Mouse (Mus musculus) heart, embryonic 11.5 days (tissue): ENCODE results near the gene Cd163l1. TPM values are rescaled to one million over a fixed set of nuclear protein-coding genes. Genes with fewer than 3 reads are reported as not detected.

Experiments used
- ATAC-seq: fragments of 200-750 bp; cut with Nextera tagmentation; replicated peaks from 2 replicates; pipeline ENCODE4 v1.8.0; 2017; ENCODE audit warnings: moderate library complexity; ENCODE audit not compliant: insufficient number of reproducible peaks, low FRiP score, low TSS enrichment
- H3K27ac ChIP-seq: fragments of 300-500 bp; sonication (generic); 2 replicates; pipeline ENCODE4 v1.5.1; 2014; ENCODE audit warnings: mild to moderate bottlenecking, low read depth, low read length
- H3K27me3 ChIP-seq: fragments of 300-500 bp; sonication (generic); 2 replicates; pipeline ENCODE4 v1.6.1; 2014; ENCODE audit warnings: mild to moderate bottlenecking, low read length, mixed read lengths; ENCODE audit not compliant: control insufficient read depth, insufficient read depth
- H3K36me3 ChIP-seq: fragments of 300-500 bp; sonication (generic); 2 replicates; pipeline ENCODE4 v1.6.1; 2014; ENCODE audit warnings: mild to moderate bottlenecking, low read length, moderate library complexity, mixed read lengths; ENCODE audit not compliant: control insufficient read depth, insufficient read depth
- H3K4me1 ChIP-seq: fragments of 300-500 bp; sonication (generic); 2 replicates; pipeline ENCODE4 v1.6.1; 2014; ENCODE audit warnings: low read length; ENCODE audit not compliant: control insufficient read depth, insufficient read depth
- H3K4me2 ChIP-seq: fragments of 300-500 bp; sonication (generic); 2 replicates; pipeline ENCODE4 v1.6.1; 2014; ENCODE audit warnings: mild to moderate bottlenecking, moderate library complexity
- H3K4me3 ChIP-seq: fragments of 300-500 bp; sonication (generic); 2 replicates; pipeline ENCODE4 v1.5.1; 2014; ENCODE audit warnings: low read depth, low read length
- H3K9ac ChIP-seq: fragments of 300-500 bp; sonication (generic); 2 replicates; pipeline ENCODE4 v1.6.1; 2014; ENCODE audit warnings: mild to moderate bottlenecking, low read depth, low read length, moderate library complexity
- H3K9me3 ChIP-seq: fragments of 300-500 bp; sonication (generic); replicated peaks from 2 replicates; pipeline ENCODE4 v1.6.1; 2016; ENCODE audit warnings: low read length; ENCODE audit not compliant: control insufficient read depth
- WGBS: fragments of 180-500 bp; shearing (Covaris S2); extraction: QIAGEN DNeasy Blood & Tissue Kit; methylation state at CpG from one replicate; pipeline ENCODE4 v1.1.7; 2014; ENCODE audit not compliant: insufficient replicate concordance; 5-methylcytosine and 5-hydroxymethylcytosine counted together
- polyA plus RNA-seq: library from polyadenylated mRNA; unstranded; fragments of >200 nt; fragmentation: Nextera tagmentation; extraction: Ambion mirVana; gene quantifications from 2 replicates; pipeline ENCODE4 v1.2.1, GENCODE M21; 2014

Gene Cd163l1
- not detected in 2 replicates for polyA plus RNA-seq

DNA sequence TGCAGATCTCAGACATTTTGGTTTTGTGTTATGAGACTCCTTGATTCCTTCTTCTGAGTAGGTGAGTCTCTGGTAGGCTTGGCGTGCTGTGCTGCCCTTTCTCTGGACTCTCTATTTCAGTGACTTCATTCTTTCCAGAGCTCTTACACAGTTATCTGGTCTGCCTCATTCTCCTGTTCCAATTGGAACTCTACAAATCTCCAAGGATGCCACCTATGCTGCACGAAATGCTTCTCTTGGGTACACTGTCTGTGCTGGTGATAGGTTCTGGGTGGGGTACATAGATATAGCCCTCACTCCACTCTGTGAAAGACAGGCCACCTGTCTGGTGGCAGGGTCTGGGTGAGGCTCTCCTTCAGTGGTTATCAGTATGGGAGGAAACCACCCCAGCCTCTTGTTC, at the start of gene Cd163l1:
Gene Cd163l1 (plus strand): TSS at position 301 of the 400 bp plus-strand sequence.
- no peak within 1 kb of the TSS for H3K27ac ChIP-seq
- no peaks in the 10 kb centered on the region for H3K4me1 ChIP-seq
- no peak within 1 kb of the TSS for H3K9ac ChIP-seq
- WGBS: 74% methylated on average over 2 of the region's 2 CpGs
- no peaks in the 10 kb centered on the region for H3K27me3 ChIP-seq
- H3K4me3 ChIP-seq: no peak within 1 kb of the TSS
- no peak within 1 kb of the TSS for H3K4me2 ChIP-seq
- ATAC-seq: no peak
- H3K36me3 ChIP-seq: no peaks in the 10 kb centered on the region
- H3K9me3 ChIP-seq: no peaks in the 10 kb centered on the region

DNA sequence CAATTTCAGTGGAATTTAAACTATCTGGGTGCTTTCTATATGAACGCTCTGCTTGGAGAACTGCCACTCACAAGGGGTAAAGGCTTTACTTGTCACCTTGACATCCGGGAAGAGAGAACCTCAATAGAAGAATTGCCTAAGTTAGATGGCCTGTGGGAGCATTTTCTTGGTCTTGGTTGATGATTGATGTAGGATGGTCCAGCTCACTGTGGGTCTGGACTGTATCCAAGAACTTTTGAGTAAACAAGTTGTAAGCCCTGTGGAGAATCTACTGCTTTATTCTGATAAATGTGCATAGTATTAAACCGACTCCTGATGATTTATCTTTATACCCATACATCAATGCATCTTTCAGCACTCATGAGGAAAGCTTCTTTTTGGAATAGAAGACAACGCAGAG, 48.7 kb upstream of the Cd163l1 start:
- no peaks in the 10 kb centered on the region for H3K36me3 ChIP-seq
- H3K4me1 ChIP-seq: no peaks in the 10 kb centered on the region
- 79% methylated on average over 4 of the region's 4 CpGs for WGBS
- H3K27ac ChIP-seq: no peak overlapping the region
- no peak for ATAC-seq
- no peak overlapping the region for H3K9ac ChIP-seq
- H3K4me3 ChIP-seq: no peak overlapping the region
- H3K9me3 ChIP-seq: no peaks in the 10 kb centered on the region
- no peak overlapping the region for H3K4me2 ChIP-seq
- no peaks in the 10 kb centered on the region for H3K27me3 ChIP-seq

DNA sequence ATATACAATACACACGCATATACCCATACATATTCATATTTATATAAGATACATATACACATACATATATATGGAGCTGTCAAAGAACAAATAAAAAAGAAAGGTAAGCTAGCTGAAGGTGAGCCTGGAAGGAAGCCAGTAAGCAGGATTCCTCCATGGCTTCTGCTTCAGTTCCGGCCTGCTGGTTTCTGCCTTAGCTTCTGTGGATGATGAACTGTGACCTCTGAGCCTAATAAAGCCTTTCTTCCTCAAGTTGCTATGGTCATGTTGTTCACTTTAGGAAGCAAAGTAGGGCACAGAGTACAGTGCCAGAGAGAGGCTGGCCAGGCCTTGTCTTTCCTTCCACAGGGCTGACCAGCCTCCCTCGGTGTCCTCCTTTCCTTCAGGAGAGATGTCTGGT, 47.2 kb upstream of the Cd163l1 start:
- Histone ChIP-seq H3K9me3 (no peaks in the 10 kb centered on the region), H3K36me3 (no peaks in the 10 kb centered on the region), H3K4me3 (no peak overlapping the region), H3K4me2 (no peak overlapping the region), H3K27ac (no peak overlapping the region), H3K9ac (no peak overlapping the region), H3K27me3 (no peaks in the 10 kb centered on the region), H3K4me1 (no peaks in the 10 kb centered on the region)
- no peak for ATAC-seq
- WGBS: 84% methylated on average over 3 of the region's 3 CpGs

- no peak for ATAC-seq
- 37% methylated on average over 1 of the region's 1 CpGs for WGBS
These were observed 45.1 kb upstream of the Cd163l1 start, which contains the start of gene Olfr523 for GRCm38 (mm10) chr7:140172936-140173335. TSS of gene Olfr523 (plus strand) at chr7:140173217.

DNA sequence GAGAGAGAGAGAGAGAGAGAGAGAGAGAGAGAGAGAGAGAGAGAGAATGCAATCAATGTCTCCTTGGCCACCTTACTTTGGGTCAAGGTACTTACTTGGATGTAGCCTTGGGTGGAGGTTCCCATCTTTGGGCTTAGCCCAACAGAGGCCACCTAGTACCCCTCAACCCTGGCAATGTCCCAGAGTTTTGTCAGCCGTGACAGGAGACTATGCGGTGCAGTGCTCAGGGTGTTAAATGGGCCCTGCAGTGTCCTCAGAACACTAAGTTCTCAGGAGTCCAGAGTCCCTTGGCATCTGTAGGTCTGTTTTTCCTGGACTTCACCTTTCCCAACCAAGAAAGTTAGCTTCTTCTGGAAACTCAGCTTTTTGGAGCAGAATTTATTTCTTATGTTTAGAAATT, 38.9 kb upstream of the Cd163l1 start:
- Histone ChIP-seq H3K4me2 (no peak overlapping the region), H3K4me1 (no peaks in the 10 kb centered on the region), H3K27me3 (no peaks in the 10 kb centered on the region), H3K36me3 (no peaks in the 10 kb centered on the region), H3K27ac (no peak overlapping the region), H3K4me3 (no peak overlapping the region), H3K9me3 (no peaks in the 10 kb centered on the region), H3K9ac (no peak overlapping the region)
- 90% methylated on average over 2 of the region's 2 CpGs for WGBS
- no peak for ATAC-seq

More at GRCm38 (mm10) chr7:140172936-140173335, 45.1 kb upstream of the Cd163l1 start, which contains the start of gene Olfr523:
- no peaks in the 10 kb centered on the region for H3K4me1 ChIP-seq
- H3K36me3 ChIP-seq: no peaks in the 10 kb centered on the region
- H3K27me3 ChIP-seq: no peaks in the 10 kb centered on the region
- H3K4me2 ChIP-seq: no peak within 1 kb of the TSS
- no peak within 1 kb of the TSS for H3K4me3 ChIP-seq
- no peak within 1 kb of the TSS for H3K9ac ChIP-seq
- H3K27ac ChIP-seq: no peak within 1 kb of the TSS
- no peaks in the 10 kb centered on the region for H3K9me3 ChIP-seq

DNA sequence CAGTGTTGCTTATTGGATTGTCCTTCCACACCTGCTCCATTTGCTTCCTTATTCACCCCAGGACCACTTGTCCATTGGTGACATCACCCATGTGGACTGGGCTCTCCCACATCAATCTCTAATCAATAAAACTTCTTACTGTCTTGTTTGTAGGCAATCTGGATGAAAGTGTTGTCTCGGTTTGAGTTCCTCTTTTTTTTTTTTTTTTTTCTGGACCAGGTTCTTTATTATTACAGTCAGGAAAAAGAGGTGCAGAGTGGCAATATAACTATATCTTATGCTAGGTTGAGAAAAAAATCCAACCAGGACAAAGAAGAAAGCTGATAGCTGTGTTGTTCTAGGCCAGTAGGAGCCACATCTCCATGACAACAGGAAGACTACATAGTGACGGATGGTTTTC, 37.4 kb upstream of the Cd163l1 start:
- ATAC-seq: no peak
- Histone ChIP-seq H3K27ac (no peak overlapping the region), H3K9ac (no peak overlapping the region), H3K4me1 (no peaks in the 10 kb centered on the region), H3K27me3 (no peaks in the 10 kb centered on the region), H3K36me3 (no peaks in the 10 kb centered on the region), H3K4me2 (no peak overlapping the region), H3K9me3 (no peaks in the 10 kb centered on the region), H3K4me3 (no peak overlapping the region)
- 77% methylated on average over 2 of the region's 2 CpGs for WGBS

GRCm38 (mm10) chr7:140184206-140184605, 33.9 kb upstream of the Cd163l1 start:
- 75% methylated on average over 4 of the region's 4 CpGs for WGBS
- Histone ChIP-seq H3K9ac (no peak overlapping the region), H3K4me1 (no peaks in the 10 kb centered on the region), H3K9me3 (no peaks in the 10 kb centered on the region), H3K27me3 (no peaks in the 10 kb centered on the region), H3K4me3 (no peak overlapping the region), H3K27ac (no peak overlapping the region), H3K36me3 (no peaks in the 10 kb centered on the region), H3K4me2 (no peak overlapping the region)
- no peak for ATAC-seq

GRCm38 (mm10) chr7:140186646-140187620, 31.1 kb upstream of the Cd163l1 start:
- H3K27me3 ChIP-seq: no peaks in the 10 kb centered on the region
- no peak overlapping the region for H3K4me3 ChIP-seq
- no peaks in the 10 kb centered on the region for H3K9me3 ChIP-seq
- H3K9ac ChIP-seq: no peak overlapping the region
- no peaks in the 10 kb centered on the region for H3K36me3 ChIP-seq
- no peaks in the 10 kb centered on the region for H3K4me1 ChIP-seq
- no peak for ATAC-seq
- 62% methylated on average over 18 of the region's 18 CpGs for WGBS
- no peak overlapping the region for H3K27ac ChIP-seq
- no peak overlapping the region for H3K4me2 ChIP-seq
